Mouse (Mus musculus): ENCODE data around the gene 4833427G06Rik.

DNA sequence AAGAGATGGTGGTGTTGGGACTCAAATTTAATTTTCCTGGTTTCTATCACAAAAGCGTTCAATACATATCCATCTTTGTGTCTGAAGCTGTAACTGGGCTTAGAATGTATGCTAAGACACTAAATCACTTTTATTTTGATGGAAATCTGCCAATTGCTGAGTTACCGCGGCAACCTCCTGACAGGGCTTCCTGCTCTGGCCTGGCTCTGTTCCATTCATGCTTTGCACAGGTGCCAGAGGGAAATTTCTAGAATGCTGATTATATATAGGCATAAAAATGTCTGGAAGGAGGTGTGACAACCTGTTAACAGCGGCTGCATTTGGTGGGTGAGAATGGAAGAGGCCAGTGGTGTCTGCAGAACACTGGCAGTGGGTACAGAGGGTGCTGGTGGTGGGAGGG is 44.6 kb upstream of the 4833427G06Rik start:
- TF ChIP-seq CTCF (IDR thresholded peaks at IDR 0.05; ENCODE audit: low read depth) (no peak), EP300 (IDR thresholded peaks at IDR 0.05; ENCODE audit: low read depth) (no peak)

Data from liver, embryonic 14.5 days (tissue).